Mouse (Mus musculus) thymus, adult 2 months (tissue): ENCODE results near the gene Rbfox3. TPM values are rescaled to one million over a fixed set of nuclear protein-coding genes. Genes with fewer than 3 reads are reported as not detected.

ENCODE experiments used
- DNase-seq: peaks from one replicate; pipeline ENCODE4 v3.0.0; 2021
- H3K27ac ChIP-seq: fragments of 200-500 bp; 2 replicates; pipeline ENCODE4 v1.5.1; 2012; ENCODE audit warnings: low read length, control low read depth; ENCODE audit not compliant: control insufficient read depth, insufficient read depth
- H3K27me3 ChIP-seq: fragments of 200-500 bp; 2 replicates; pipeline ENCODE4 v1.6.1; 2012; ENCODE audit warnings: mild to moderate bottlenecking, low read length, moderate library complexity, mixed read lengths; ENCODE audit not compliant: control insufficient read depth, insufficient read depth
- H3K36me3 ChIP-seq: fragments of 200-500 bp; 2 replicates; pipeline ENCODE4 v1.6.1; 2012; ENCODE audit warnings: mild to moderate bottlenecking, low read length, moderate library complexity; ENCODE audit not compliant: control insufficient read depth, insufficient read depth
- H3K4me1 ChIP-seq: fragments of 200-500 bp; replicated peaks from 2 replicates; pipeline ENCODE4 v1.6.1; 2012; ENCODE audit warnings: low read length; ENCODE audit not compliant: control insufficient read depth, insufficient read depth
- H3K4me3 ChIP-seq: fragments of 200-500 bp; 2 replicates; pipeline ENCODE4 v1.5.1; 2012; ENCODE audit warnings: mild to moderate bottlenecking, low read length, control low read depth, moderate library complexity; ENCODE audit not compliant: control insufficient read depth, insufficient read depth
- CTCF ChIP-seq: fragments of 200-500 bp; IDR thresholded peaks from 2 replicates; pipeline ENCODE4 v1.5.1; 2012; ENCODE audit warnings: mild to moderate bottlenecking, control low read depth, low read length, moderate library complexity, borderline replicate concordance; ENCODE audit not compliant: control insufficient read depth, poor library complexity, insufficient read depth; ENCODE audit errors: extremely low read depth
- POLR2A ChIP-seq: fragments of 200-500 bp; IDR thresholded peaks from 2 replicates; pipeline ENCODE4 v1.6.1; 2012; ENCODE audit warnings: mild to moderate bottlenecking, low read length, control low read depth, moderate library complexity; ENCODE audit not compliant: control insufficient read depth, poor library complexity, insufficient read depth; ENCODE audit errors: extremely low read depth
- WGBS: fragments of 180-500 bp; shearing (Covaris S2); methylation state at CpG from one replicate; pipeline ENCODE4 v1.1.7; 2018; 5-methylcytosine and 5-hydroxymethylcytosine counted together
- polyA plus RNA-seq: library from polyadenylated mRNA; depleted of rRNA; stranded (reverse); fragments of >200 nt; gene quantifications from 2 replicates; pipeline ENCODE4 v1.2.3, GENCODE M21; 2012

The Rbfox3 gene
- polyA plus RNA-seq, 1 experiment: 0.50 TPM

- Histone ChIP-seq H3K4me1 (peaks cover 4% of the 10 kb centered on the region; the same call in 1 of the 2 replicates), H3K36me3 (peaks cover 41% of the 10 kb centered on the region), H3K27ac (no peak overlapping the region), H3K4me3 (no peak overlapping the region), H3K27me3 (no peaks in the 10 kb centered on the region)
- no peak for DNase-seq
- TF ChIP-seq POLR2A (no peak), CTCF (no peak)
- whole genome bisulfite sequencing: 95% methylated on average over 6 of the region's 6 CpGs
These were observed 425.1 kb downstream of the Rbfox3 start for GRCm38 (mm10) chr11:118486281-118486680.

- Histone ChIP-seq H3K4me3 (no peak overlapping the region), H3K27me3 (no peaks in the 10 kb centered on the region), H3K4me1 (peaks cover 4% of the 10 kb centered on the region; the same call in 1 of the 2 replicates), H3K27ac (no peak overlapping the region), H3K36me3 (peaks cover 42% of the 10 kb centered on the region)
- TF ChIP-seq CTCF: no peak
- TF ChIP-seq POLR2A: no peak
- WGBS: 94% methylated on average over 3 of the region's 3 CpGs
- DNase-seq: no peak
These were observed 425.6 kb downstream of the Rbfox3 start for GRCm38 (mm10) chr11:118485780-118486179.

DNA sequence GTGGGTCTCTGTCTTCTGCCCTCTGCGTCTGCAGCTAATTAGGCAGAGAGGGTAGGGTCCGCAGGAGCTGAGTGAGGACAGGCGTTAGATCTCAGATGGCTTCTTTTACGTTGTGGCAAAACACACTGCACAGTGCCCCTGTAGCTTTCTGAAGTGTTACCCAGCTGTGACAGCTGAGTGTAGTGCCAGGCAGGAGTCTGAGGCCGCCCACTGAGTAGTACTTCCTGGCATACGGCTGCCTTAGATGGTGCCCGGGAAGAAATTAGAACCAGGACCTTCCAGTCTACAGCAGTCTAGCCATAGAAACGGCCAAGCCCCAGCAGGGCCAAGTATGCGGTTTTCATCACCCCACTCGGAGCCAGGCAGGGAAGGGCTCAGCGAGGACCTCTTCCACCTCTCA, 426.1 kb downstream of the Rbfox3 start:
- DNase-seq: no peak
- Histone ChIP-seq H3K4me1 (peaks cover under 1% of the 10 kb centered on the region; the same call in 1 of the 2 replicates), H3K27ac (no peak overlapping the region), H3K27me3 (no peaks in the 10 kb centered on the region), H3K36me3 (peaks cover 42% of the 10 kb centered on the region), H3K4me3 (no peak overlapping the region)
- 94% methylated on average over 11 of the region's 11 CpGs for WGBS
- TF ChIP-seq CTCF (no peak), POLR2A (no peak)

- Histone ChIP-seq H3K27ac (no peak overlapping the region), H3K4me3 (no peak overlapping the region), H3K36me3 (peaks cover 42% of the 10 kb centered on the region), H3K27me3 (no peaks in the 10 kb centered on the region), H3K4me1 (no peaks in the 10 kb centered on the region; the same call in 1 of the 2 replicates)
- TF ChIP-seq POLR2A: no peak
- TF ChIP-seq CTCF: no peak
- no peak for DNase-seq
- 96% methylated on average over 8 of the region's 8 CpGs for WGBS
These were observed 427.2 kb downstream of the Rbfox3 start for GRCm38 (mm10) chr11:118484169-118484568.

GRCm38 (mm10) chr11:118481751-118482150, 429.6 kb downstream of the Rbfox3 start:
- no peak overlapping the region for H3K4me3 ChIP-seq

DNA sequence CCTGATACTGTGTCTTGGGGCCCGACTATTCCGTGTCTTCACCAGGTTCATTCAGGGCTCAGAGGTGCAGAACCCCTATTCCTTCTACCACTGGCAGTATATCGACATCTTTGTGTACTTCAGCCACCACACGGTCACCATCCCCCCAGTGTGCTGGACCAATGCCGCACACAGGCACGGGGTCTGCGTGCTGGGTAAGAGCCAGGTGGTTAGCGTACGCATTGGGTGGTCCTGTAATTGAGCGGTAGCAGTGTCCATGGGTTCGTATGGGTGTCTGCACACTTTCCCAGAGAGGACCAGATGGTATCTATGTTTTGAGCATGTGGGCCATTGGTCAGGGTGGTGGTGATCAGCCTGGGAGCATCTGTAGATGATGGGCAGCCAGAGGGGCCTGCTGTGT, 430.2 kb downstream of the Rbfox3 start:
- TF ChIP-seq POLR2A (no peak), CTCF (no peak)
- H3K4me3 ChIP-seq: no peak overlapping the region
- H3K27ac ChIP-seq: no peak overlapping the region
- no peak for DNase-seq
- no peaks in the 10 kb centered on the region for H3K27me3 ChIP-seq
- H3K4me1 ChIP-seq: peaks cover 10% of the 10 kb centered on the region
- 98% methylated on average over 11 of the region's 11 CpGs for WGBS
- H3K36me3 ChIP-seq: peaks cover 33% of the 10 kb centered on the region

More at GRCm38 (mm10) chr11:118481751-118482150, 429.6 kb downstream of the Rbfox3 start:
- WGBS: 96% methylated on average over 14 of the region's 14 CpGs
- no peak for DNase-seq
- peaks cover 33% of the 10 kb centered on the region for H3K36me3 ChIP-seq
- TF ChIP-seq POLR2A: no peak
- TF ChIP-seq CTCF: no peak
- no peak overlapping the region for H3K27ac ChIP-seq
- H3K27me3 ChIP-seq: no peaks in the 10 kb centered on the region
- H3K4me1 ChIP-seq: peaks cover 8% of the 10 kb centered on the region

DNA sequence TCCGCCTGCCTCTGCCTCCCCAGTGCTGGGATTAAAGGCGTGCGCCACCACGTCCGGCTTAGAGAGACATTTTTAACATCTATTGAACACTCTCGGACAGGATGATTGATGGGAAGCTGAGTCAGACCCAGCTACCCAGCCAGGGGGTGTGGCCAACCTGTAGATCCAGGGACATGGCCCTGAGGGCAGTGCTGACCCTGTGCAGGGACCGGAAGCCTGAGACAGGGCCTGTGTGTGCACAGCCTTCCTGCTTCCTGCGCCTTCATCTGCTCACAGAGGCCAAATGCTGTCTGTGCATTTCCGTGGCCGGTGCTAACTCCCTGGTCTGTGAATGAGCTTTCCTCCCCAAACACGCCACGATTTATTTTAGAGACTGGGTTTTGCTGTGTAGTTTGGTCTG, 431.6 kb downstream of the Rbfox3 start:
- TF ChIP-seq POLR2A: no peak
- TF ChIP-seq CTCF: no peak
- peaks cover 21% of the 10 kb centered on the region for H3K4me1 ChIP-seq
- H3K4me3 ChIP-seq: no peak overlapping the region
- H3K27ac ChIP-seq: no peak overlapping the region
- H3K27me3 ChIP-seq: no peaks in the 10 kb centered on the region
- WGBS: 93% methylated on average over 12 of the region's 12 CpGs
- H3K36me3 ChIP-seq: peaks cover 25% of the 10 kb centered on the region
- no peak for DNase-seq
